Mouse (Mus musculus): ENCODE measurements around the gene Rps6kb1.

The Rps6kb1 gene

GRCm38 (mm10) chr11:86484101-86484868, 60.3 kb downstream of the Rps6kb1 start, which contains the start of gene Rnft1:
Gene Rnft1 (plus strand): TSS chr11:86484657.
- DNase-seq (ENCODE audit: inconsistent age in 2 of 2, low spot score in 1 of 2) = peak; percentile 99 to 100

GRCm38 (mm10) chr11:86473576-86473975, 71.0 kb downstream of the Rps6kb1 start:
- no peak for DNase-seq (ENCODE audit: inconsistent age in 2 of 2, low spot score in 1 of 2)

GRCm38 (mm10) chr11:86472771-86473171, 71.8 kb downstream of the Rps6kb1 start:
- DNase-seq (ENCODE audit: inconsistent age in 2 of 2, low spot score in 1 of 2) = peak in 1 of 2 experiments; percentile 66

- DNase-seq (ENCODE audit: inconsistent age in 2 of 2, low spot score in 1 of 2) = no peak
These were observed 72.8 kb downstream of the Rps6kb1 start for GRCm38 (mm10) chr11:86471785-86472184.

- DNase-seq (ENCODE audit: inconsistent age in 2 of 2, low spot score in 1 of 2) = no peak
These were observed 75.6 kb downstream of the Rps6kb1 start for GRCm38 (mm10) chr11:86468971-86469370.

GRCm38 (mm10) chr11:86468345-86468744, 76.3 kb downstream of the Rps6kb1 start:
- no peak for DNase-seq (ENCODE audit: inconsistent age in 2 of 2, low spot score in 1 of 2)

- DNase-seq (ENCODE audit: inconsistent age in 2 of 2, low spot score in 1 of 2) = peak in 1 of 2 experiments; percentile 73
These were observed 80.3 kb downstream of the Rps6kb1 start for GRCm38 (mm10) chr11:86464275-86464674.

GRCm38 (mm10) chr11:86462579-86462978, 82.0 kb downstream of the Rps6kb1 start:
- no peak for DNase-seq (ENCODE audit: inconsistent age in 2 of 2, low spot score in 1 of 2)

- DNase-seq (ENCODE audit: inconsistent age in 2 of 2, low spot score in 1 of 2) = no peak
These were observed 85.7 kb downstream of the Rps6kb1 start for GRCm38 (mm10) chr11:86458866-86459265.

- no peak for DNase-seq (ENCODE audit: inconsistent age in 2 of 2, low spot score in 1 of 2)
These were observed 87.1 kb downstream of the Rps6kb1 start for GRCm38 (mm10) chr11:86457545-86457944.

- DNase-seq (ENCODE audit: inconsistent age in 2 of 2, low spot score in 1 of 2) = no peak
These were observed 90.6 kb downstream of the Rps6kb1 start for GRCm38 (mm10) chr11:86453991-86454390.

Data from adrenal gland, adult (tissue).